Mouse (Mus musculus): ENCODE data around the gene Gcfc2. TPM values are rescaled to one million over a fixed set of nuclear protein-coding genes. Genes with fewer than 3 reads are reported as not detected.

Gene Gcfc2
- 4.2 and 4.7 TPM in 2 replicates for polyA plus RNA-seq (2012; rRNA removed)

DNA sequence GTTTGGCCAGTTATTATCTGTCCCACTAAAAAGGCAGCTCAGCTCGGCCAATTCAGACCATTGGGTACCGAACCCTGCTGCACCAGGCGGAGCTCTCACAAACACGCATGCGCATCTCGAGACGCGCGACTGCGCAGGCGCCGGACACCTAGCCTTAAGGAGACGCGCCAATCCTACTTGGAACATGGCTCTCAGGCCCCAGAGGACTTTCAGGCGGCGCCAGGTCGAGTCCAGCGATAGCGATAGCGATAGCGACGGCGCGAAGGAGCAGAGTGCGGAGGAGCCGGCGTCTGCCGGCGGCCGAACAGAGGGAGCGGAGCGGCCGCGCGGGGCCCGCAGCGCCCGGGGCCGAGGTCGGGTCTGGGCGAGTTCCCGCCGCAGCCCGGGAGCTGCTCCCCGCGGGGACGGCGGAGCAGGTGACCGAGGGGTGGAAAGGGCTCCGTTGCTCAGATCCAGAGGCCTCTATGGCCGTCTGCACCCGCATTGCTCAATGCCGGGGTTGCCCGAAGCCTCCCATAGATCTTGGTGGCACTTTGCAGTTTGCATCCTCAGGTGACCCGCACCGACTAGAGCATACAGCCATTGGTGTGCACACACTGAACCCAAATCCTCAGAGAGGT is at the start of gene Gcfc2:
Gene Gcfc2 (plus strand): TSS at position 147 of the 620 bp plus-strand sequence.

DNA sequence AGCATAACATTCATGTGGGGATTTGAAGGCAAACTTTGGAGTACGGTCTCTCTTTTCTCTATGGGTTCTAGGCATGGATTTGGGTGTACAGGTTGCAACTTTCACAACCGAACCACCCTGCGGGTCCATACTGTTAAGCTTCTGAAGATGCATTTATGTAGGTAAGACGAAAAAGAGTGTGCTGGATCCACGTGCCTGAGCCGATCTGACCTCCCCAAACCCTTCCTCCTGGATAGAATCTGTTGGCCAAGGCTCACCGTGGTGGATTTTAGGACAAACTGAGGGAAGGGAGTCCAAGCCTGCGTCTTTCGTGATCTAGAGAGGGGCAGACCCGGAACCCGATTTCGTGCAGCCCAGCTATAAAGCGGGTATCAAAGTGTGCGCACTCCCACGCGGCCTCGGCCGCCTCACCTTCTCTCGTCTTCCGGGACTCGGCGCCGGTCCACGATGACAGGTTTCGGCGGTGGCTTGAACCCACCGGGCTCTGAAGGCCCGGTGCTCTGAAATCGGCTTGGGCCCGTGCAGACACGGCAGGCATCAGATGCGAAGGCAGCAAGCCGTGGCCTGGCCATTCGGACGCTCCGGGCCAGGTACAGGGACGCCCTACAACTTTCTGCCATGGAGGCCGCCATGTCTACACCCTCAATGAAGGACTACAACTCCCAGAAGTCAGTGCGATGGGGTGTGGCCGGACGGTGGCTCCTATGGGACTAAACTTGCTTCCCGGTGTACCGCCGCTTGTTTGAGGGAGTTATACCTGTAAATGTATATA is 42.0 kb downstream of the Gcfc2 start, which contains the start of gene Mrpl19:
Gene Mrpl19 (minus strand): TSS at position 663 of the 772 bp plus-strand sequence.

Other genes with a start within 250 kb of the Gcfc2 start
- 6.8 and 7.5 TPM in 2 replicates for gene Mrpl19, start 42.3 kb downstream of the Gcfc2 start, polyA plus RNA-seq (2012; rRNA removed)
- 2.8 and 3.1 TPM in 2 replicates for gene Eva1a, start 117.4 kb downstream of the Gcfc2 start, polyA plus RNA-seq (2012; rRNA removed)